Mouse (Mus musculus) embryonic facial prominence, embryonic 12.5 days (tissue): Measurements from ENCODE around the gene Dnah10. TPM values are rescaled to one million over a fixed set of nuclear protein-coding genes. Genes with fewer than 3 reads are reported as not detected.

ENCODE experiments used
- ATAC-seq: fragments of 200-750 bp; cut with Nextera tagmentation; 2 replicates; pipeline ENCODE4 v1.8.0; 2017; ENCODE audit not compliant: insufficient number of reproducible peaks, insufficient read depth, low FRiP score, low TSS enrichment
- H3K27ac ChIP-seq: fragments of 300-500 bp; sonication (generic); 2 replicates; pipeline ENCODE4 v1.5.1; 2016; ENCODE audit warnings: mild to moderate bottlenecking
- H3K27me3 ChIP-seq: fragments of 300-500 bp; sonication (generic); 2 replicates; pipeline ENCODE4 v1.6.1; 2016; ENCODE audit warnings: mild to moderate bottlenecking, moderate library complexity
- H3K36me3 ChIP-seq: fragments of 300-500 bp; sonication (generic); 2 replicates; pipeline ENCODE4 v1.6.1; 2016; ENCODE audit warnings: mild to moderate bottlenecking
- H3K4me1 ChIP-seq: fragments of 300-500 bp; sonication (generic); 2 replicates; pipeline ENCODE4 v1.6.1; 2016
- H3K4me2 ChIP-seq: fragments of 300-500 bp; sonication (generic); replicated peaks from 2 replicates; pipeline ENCODE4 v1.6.1; 2016; ENCODE audit warnings: mild to moderate bottlenecking, moderate library complexity
- H3K4me3 ChIP-seq: fragments of 300-500 bp; sonication (generic); 2 replicates; pipeline ENCODE4 v1.5.1; 2016; ENCODE audit warnings: mild to moderate bottlenecking
- H3K9ac ChIP-seq: fragments of 300-500 bp; sonication (generic); 2 replicates; pipeline ENCODE4 v1.6.1; 2016; ENCODE audit warnings: mild to moderate bottlenecking, moderate library complexity
- H3K9me3 ChIP-seq: fragments of 300-500 bp; sonication (generic); 2 replicates; pipeline ENCODE4 v1.6.1; 2016; ENCODE audit warnings: mild to moderate bottlenecking, moderate library complexity
- WGBS: fragments of 180-500 bp; shearing (Covaris S2); methylation state at CpG from one replicate; pipeline ENCODE4 v1.1.7; 2016; 5-methylcytosine and 5-hydroxymethylcytosine counted together
- polyA plus RNA-seq: library from polyadenylated mRNA; unstranded; fragments of >200 nt; fragmentation: Nextera tagmentation; extraction: Ambion mirVana; gene quantifications from 2 replicates; pipeline ENCODE4 v1.2.1, GENCODE M21; 2016

The Dnah10 gene
- polyA plus RNA-seq, 1 experiment from 2014 or later = 0.08 TPM

DNA sequence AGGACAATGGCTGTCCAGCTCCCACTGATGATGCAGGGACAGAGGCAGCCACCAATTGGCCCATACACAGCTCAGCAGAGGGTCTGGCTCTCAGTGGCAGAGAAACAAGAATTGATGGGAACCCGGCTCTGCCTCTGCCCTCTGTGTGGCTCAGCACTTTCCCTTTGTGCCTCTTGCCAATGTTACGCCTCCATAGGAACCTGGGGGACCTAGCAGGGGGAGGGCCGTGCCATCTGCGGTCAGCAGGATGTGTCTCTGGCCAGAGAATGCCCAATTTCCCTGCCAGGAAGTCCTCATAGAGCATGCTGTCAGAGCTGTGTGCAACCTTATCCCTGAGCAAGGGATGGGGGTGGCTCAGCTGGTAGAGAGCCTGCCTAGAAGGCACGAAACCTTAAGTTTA, 89.9 kb downstream of the Dnah10 start:
- no peak overlapping the region for H3K4me3 ChIP-seq
- no peaks in the 10 kb centered on the region for H3K9me3 ChIP-seq
- no peak for ATAC-seq
- H3K4me1 ChIP-seq = no peaks in the 10 kb centered on the region
- H3K27me3 ChIP-seq = no peaks in the 10 kb centered on the region
- WGBS = 56% methylated on average over 5 of the region's 5 CpGs
- no peak overlapping the region for H3K27ac ChIP-seq
- no peak overlapping the region for H3K9ac ChIP-seq
- no peak overlapping the region for H3K4me2 ChIP-seq
- no peaks in the 10 kb centered on the region for H3K36me3 ChIP-seq

GRCm38 (mm10) chr5:124817050-124817449, 92.2 kb downstream of the Dnah10 start:
- WGBS = 81% methylated on average over 15 of the region's 15 CpGs
- Histone ChIP-seq H3K4me3 (no peak overlapping the region), H3K27ac (no peak overlapping the region), H3K9ac (no peak overlapping the region), H3K27me3 (no peaks in the 10 kb centered on the region), H3K4me1 (no peaks in the 10 kb centered on the region), H3K9me3 (no peaks in the 10 kb centered on the region), H3K4me2 (no peak overlapping the region), H3K36me3 (no peaks in the 10 kb centered on the region)
- no peak for ATAC-seq

GRCm38 (mm10) chr5:124822128-124822894, 97.4 kb downstream of the Dnah10 start:
- 74% methylated on average over 18 of the region's 18 CpGs for WGBS
- H3K4me1 ChIP-seq = 0 out of 2 replicates have a peak, but pooled peaks cover 4% of the 10 kb centered on the region
- no peaks in the 10 kb centered on the region for H3K36me3 ChIP-seq
- no peak overlapping the region for H3K9ac ChIP-seq
- 0 out of 2 replicates have a peak overlapping the region, but pooled peaks have one; percentile 20 for H3K27ac ChIP-seq
- H3K4me3 ChIP-seq = no peak overlapping the region
- H3K9me3 ChIP-seq = no peaks in the 10 kb centered on the region
- H3K4me2 ChIP-seq = no peak overlapping the region
- H3K27me3 ChIP-seq = no peaks in the 10 kb centered on the region
- ATAC-seq = no peak

DNA sequence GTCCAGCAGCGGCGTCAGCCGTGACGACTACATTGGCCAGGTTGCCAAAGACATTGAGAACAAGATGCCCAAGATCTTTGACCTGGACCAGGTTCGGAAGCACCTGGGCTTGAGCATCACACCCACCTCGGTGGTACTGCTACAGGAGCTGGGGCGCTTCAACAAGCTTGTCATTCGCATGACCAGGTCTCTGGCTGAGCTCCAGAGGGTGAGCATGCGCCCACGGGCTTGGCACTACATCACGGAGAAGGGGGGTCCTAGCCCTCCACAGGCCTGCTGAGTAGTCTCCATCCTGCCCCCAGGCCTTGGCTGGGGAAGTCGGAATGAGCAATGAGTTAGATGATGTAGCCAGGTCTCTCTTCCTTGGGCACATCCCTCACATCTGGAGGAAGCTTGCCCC, 105.4 kb downstream of the Dnah10 start:
- no peak for ATAC-seq
- H3K27me3 ChIP-seq = no peaks in the 10 kb centered on the region
- H3K9me3 ChIP-seq = no peaks in the 10 kb centered on the region
- 91% methylated on average over 12 of the region's 12 CpGs for WGBS
- H3K9ac ChIP-seq = no peak overlapping the region
- no peak overlapping the region for H3K27ac ChIP-seq
- H3K4me1 ChIP-seq = no peaks in the 10 kb centered on the region
- H3K4me3 ChIP-seq = no peak overlapping the region
- H3K36me3 ChIP-seq = peaks cover 5% of the 10 kb centered on the region; the same call in 1 of the 2 replicates
- H3K4me2 ChIP-seq = no peak overlapping the region

DNA sequence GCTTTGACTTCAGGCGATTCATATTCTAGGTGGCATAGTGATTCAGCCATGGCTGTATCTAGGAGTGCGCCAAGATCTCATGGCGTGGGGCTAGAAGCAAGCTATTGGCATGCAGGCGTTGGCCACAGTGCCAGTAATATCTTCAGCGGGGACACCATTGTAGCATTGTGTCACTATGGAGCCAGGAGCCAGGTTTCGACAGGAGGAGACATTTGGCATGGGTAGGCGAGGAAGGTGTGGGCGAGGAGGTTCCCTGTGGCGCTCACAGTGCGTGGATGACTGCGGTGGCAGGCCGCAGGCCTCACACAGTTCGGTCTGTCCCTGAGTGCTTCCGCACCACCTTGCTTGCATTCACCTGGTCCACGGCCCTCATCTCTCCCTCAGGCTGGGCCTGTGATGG, 110.3 kb downstream of the Dnah10 start:
- Histone ChIP-seq H3K27ac (no peak overlapping the region), H3K4me3 (no peak overlapping the region), H3K4me2 (no peak overlapping the region), H3K36me3 (peaks cover 16% of the 10 kb centered on the region), H3K9me3 (no peaks in the 10 kb centered on the region), H3K27me3 (no peaks in the 10 kb centered on the region), H3K4me1 (no peaks in the 10 kb centered on the region), H3K9ac (no peak overlapping the region)
- no peak for ATAC-seq
- WGBS = 95% methylated on average over 15 of the region's 15 CpGs

DNA sequence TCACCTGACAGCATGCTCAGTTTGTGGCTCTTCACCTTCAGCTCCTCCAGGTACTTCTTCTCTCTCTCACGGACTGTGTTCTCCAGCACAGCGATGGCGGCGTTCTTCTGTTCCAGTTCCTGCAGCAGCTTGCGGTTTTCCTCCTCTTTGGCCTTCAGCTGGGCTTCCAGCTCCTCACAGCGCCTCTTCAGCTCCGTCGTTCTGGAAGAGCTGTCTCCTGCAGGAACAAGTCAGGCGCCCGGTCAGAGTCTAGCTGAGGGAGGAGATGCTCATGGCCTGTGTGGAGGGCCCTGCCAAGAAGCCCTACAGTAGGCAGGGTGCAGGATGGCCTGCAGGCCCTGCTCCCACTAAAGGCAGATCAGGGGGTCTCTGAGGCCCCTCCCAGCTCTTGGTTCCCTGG, 111.2 kb downstream of the Dnah10 start:
- Histone ChIP-seq H3K27me3 (no peaks in the 10 kb centered on the region), H3K36me3 (peaks cover 16% of the 10 kb centered on the region), H3K9me3 (no peaks in the 10 kb centered on the region), H3K4me2 (no peak overlapping the region), H3K27ac (no peak overlapping the region), H3K4me1 (no peaks in the 10 kb centered on the region), H3K4me3 (no peak overlapping the region), H3K9ac (no peak overlapping the region)
- WGBS = 91% methylated on average over 10 of the region's 10 CpGs
- no peak for ATAC-seq

DNA sequence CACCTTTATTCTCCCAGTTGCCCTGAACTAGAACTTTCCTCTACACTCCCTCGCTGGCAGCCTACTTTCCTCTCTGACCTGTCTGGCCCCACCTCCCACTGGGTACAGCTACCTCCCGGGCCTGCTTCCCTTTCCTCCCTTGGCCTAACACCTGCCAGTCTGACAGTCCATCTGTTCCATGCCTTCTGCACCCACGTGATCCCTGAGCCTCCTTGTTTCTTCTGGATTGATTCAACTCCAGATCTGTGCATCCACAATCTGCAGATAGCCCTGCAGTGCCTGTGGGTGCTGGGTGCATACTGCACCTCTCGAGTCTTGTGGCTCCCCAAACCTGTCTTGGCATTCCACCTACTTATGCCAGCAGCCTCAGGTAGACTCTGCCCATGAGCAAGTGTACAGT, 111.7 kb downstream of the Dnah10 start:
- peaks cover 16% of the 10 kb centered on the region for H3K36me3 ChIP-seq
- H3K4me2 ChIP-seq = no peak overlapping the region
- H3K4me3 ChIP-seq = no peak overlapping the region
- H3K4me1 ChIP-seq = no peaks in the 10 kb centered on the region
- no peaks in the 10 kb centered on the region for H3K9me3 ChIP-seq
- no peak overlapping the region for H3K27ac ChIP-seq
- no peaks in the 10 kb centered on the region for H3K27me3 ChIP-seq
- ATAC-seq = no peak
- no peak overlapping the region for H3K9ac ChIP-seq
- 69% methylated on average over 4 of the region's 4 CpGs for WGBS

DNA sequence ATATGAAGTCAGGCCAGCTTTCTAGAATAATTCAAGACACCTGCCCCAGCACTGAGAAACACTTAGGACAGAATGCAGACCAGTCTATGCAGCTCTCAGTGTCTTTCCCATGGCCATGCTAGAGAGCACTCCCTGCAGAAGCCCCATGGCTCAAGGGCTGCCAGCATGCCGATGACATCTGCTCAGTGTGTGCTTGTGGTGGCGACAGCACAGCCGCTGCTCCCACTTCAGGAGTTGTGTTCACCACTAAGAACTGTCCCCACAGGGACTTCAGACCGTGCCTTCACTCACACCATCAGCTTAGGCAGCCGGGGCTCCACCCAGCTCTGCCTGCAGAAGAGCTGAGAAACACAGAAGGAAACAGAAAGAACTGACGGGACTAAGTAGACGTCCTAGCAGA, 115.3 kb downstream of the Dnah10 start:
- Histone ChIP-seq H3K36me3 (peaks cover 12% of the 10 kb centered on the region), H3K4me1 (no peaks in the 10 kb centered on the region), H3K4me2 (no peak overlapping the region), H3K9me3 (no peaks in the 10 kb centered on the region), H3K27me3 (no peaks in the 10 kb centered on the region), H3K27ac (no peak overlapping the region), H3K9ac (no peak overlapping the region), H3K4me3 (no peak overlapping the region)
- no peak for ATAC-seq
- 77% methylated on average over 7 of the region's 7 CpGs for WGBS

GRCm38 (mm10) chr5:124840669-124841068, 115.8 kb downstream of the Dnah10 start:
- Histone ChIP-seq H3K4me2 (no peak overlapping the region), H3K36me3 (peaks cover 8% of the 10 kb centered on the region), H3K4me1 (no peaks in the 10 kb centered on the region), H3K9me3 (no peaks in the 10 kb centered on the region), H3K4me3 (no peak overlapping the region), H3K9ac (no peak overlapping the region), H3K27me3 (no peaks in the 10 kb centered on the region), H3K27ac (no peak overlapping the region)
- no peak for ATAC-seq
- 82% methylated on average over 2 of the region's 2 CpGs for WGBS

GRCm38 (mm10) chr5:124843386-124843785, 118.5 kb downstream of the Dnah10 start:
- peaks cover 10% of the 10 kb centered on the region; the same call in 1 of the 2 replicates for H3K4me1 ChIP-seq
- H3K4me2 ChIP-seq = no peak overlapping the region
- no peaks in the 10 kb centered on the region for H3K9me3 ChIP-seq
- H3K27ac ChIP-seq = no peak overlapping the region
- H3K27me3 ChIP-seq = no peaks in the 10 kb centered on the region
- no peak overlapping the region for H3K4me3 ChIP-seq
- ATAC-seq = no peak
- H3K36me3 ChIP-seq = 0 out of 2 replicates have a peak, but pooled peaks cover 4% of the 10 kb centered on the region
- WGBS = 84% methylated on average over 8 of the region's 8 CpGs
- H3K9ac ChIP-seq = no peak overlapping the region

DNA sequence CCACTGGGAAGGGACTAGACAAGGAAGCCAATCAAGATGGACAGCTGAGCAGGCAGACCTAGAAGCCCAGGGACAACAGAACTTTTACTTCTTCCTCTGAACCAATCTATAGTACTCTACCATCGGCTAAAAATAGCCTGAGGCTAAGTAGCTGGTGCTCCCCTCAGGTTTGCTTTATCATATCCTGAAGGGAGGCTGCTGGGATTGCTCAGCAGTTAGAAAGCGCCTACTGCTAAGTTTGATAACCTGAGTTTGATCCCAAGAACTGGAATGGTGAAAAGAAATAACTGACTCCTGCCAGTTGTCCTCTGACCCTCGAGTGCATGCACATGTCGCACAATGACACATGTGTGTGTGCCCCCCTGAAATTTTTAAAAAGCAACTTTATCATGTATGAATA, 120.0 kb downstream of the Dnah10 start:
- WGBS = 72% methylated on average over 4 of the region's 4 CpGs
- Histone ChIP-seq H3K27me3 (no peaks in the 10 kb centered on the region), H3K4me2 (no peak overlapping the region), H3K36me3 (no peaks in the 10 kb centered on the region), H3K9me3 (no peaks in the 10 kb centered on the region), H3K4me3 (no peak overlapping the region), H3K27ac (no peak overlapping the region), H3K4me1 (peaks cover 10% of the 10 kb centered on the region; the same call in 1 of the 2 replicates), H3K9ac (no peak overlapping the region)
- no peak for ATAC-seq

- Histone ChIP-seq H3K4me3 (no peak overlapping the region), H3K9ac (no peak overlapping the region), H3K27ac (0 out of 2 replicates have a peak overlapping the region, but pooled peaks have one; percentile 17), H3K27me3 (no peaks in the 10 kb centered on the region), H3K36me3 (no peaks in the 10 kb centered on the region), H3K4me2 (no peak overlapping the region), H3K4me1 (peaks cover 18% of the 10 kb centered on the region), H3K9me3 (no peaks in the 10 kb centered on the region)
- no peak for ATAC-seq
- WGBS = 23% methylated on average over 1 of the region's 1 CpGs
Observed at GRCm38 (mm10) chr5:124847014-124847413, 122.1 kb downstream of the Dnah10 start.
